Mouse (Mus musculus): Measurements from ENCODE around the gene Amz1. TPM values are rescaled to one million over a fixed set of nuclear protein-coding genes. Genes with fewer than 3 reads are reported as not detected.
A peak's percentile ranks its signal among the peaks of the same experiment; 100 is the strongest.

Amz1 gene
- 1 to 10 TPM; 1.2 to 1.5 TPM for total RNA-seq (2021)
- long read RNA-seq, experiment 1, partial matches to known transcripts, result 1 of 2 reads
- long read RNA-seq, experiment 1, other reads (novel, unspliced or antisense), result 1 of 2 reads
- long read RNA-seq, experiment 2, partial matches to known transcripts, result 1 of 2 reads
- long read RNA-seq, experiment 2, other reads (novel, unspliced or antisense), result 1 of 2 reads

- no peak for DNase-seq (ENCODE audit: low spot score in 2 of 2)
These were observed at the start of gene Amz1 for GRCm38 (mm10) chr5:140723822-140724221. Gene Amz1, plus strand, starts transcription at chr5:140724127.

- no peak for DNase-seq (ENCODE audit: low spot score in 2 of 2)
These were observed 48.8 kb upstream of the Amz1 start for GRCm38 (mm10) chr5:140675079-140675478.

GRCm38 (mm10) chr5:140675640-140676039 is 48.3 kb upstream of the Amz1 start:
- no peak for DNase-seq (ENCODE audit: low spot score in 2 of 2)

GRCm38 (mm10) chr5:140677137-140677536 is 46.8 kb upstream of the Amz1 start:
- DNase-seq (ENCODE audit: low spot score in 2 of 2), result no peak

GRCm38 (mm10) chr5:140680051-140680450 is 43.9 kb upstream of the Amz1 start:
- no peak for DNase-seq (ENCODE audit: low spot score in 2 of 2)

GRCm38 (mm10) chr5:140680950-140681349 is 43.0 kb upstream of the Amz1 start:
- DNase-seq (ENCODE audit: low spot score in 2 of 2), result no peak

- DNase-seq (ENCODE audit: low spot score in 2 of 2), result no peak
These were observed 41.8 kb upstream of the Amz1 start for GRCm38 (mm10) chr5:140682113-140682512.

- DNase-seq (ENCODE audit: low spot score in 2 of 2), result no peak
These were observed 39.4 kb upstream of the Amz1 start for GRCm38 (mm10) chr5:140684343-140685148.

GRCm38 (mm10) chr5:140688434-140688833 is 35.5 kb upstream of the Amz1 start:
- DNase-seq (ENCODE audit: low spot score in 2 of 2), result no peak

GRCm38 (mm10) chr5:140695987-140696386 is 27.9 kb upstream of the Amz1 start:
- no peak for DNase-seq (ENCODE audit: low spot score in 2 of 2)

- no peak for DNase-seq (ENCODE audit: low spot score in 2 of 2)
These were observed 24.2 kb upstream of the Amz1 start for GRCm38 (mm10) chr5:140699776-140700175.

GRCm38 (mm10) chr5:140701661-140702060 is 22.3 kb upstream of the Amz1 start:
- DNase-seq (ENCODE audit: low spot score in 2 of 2), result no peak

GRCm38 (mm10) chr5:140702103-140702513 is 21.8 kb upstream of the Amz1 start, which contains the start of gene Iqce:
Gene Iqce, minus strand, starts transcription at chr5:140702378.
- peak; percentile 91 to 95 for DNase-seq (ENCODE audit: low spot score in 2 of 2)

GRCm38 (mm10) chr5:140702618-140703175 is 21.2 kb upstream of the Amz1 start:
- DNase-seq (ENCODE audit: low spot score in 2 of 2), result no peak

- no peak for DNase-seq (ENCODE audit: low spot score in 2 of 2)
These were observed 20.2 kb upstream of the Amz1 start for GRCm38 (mm10) chr5:140703480-140704377.

- DNase-seq (ENCODE audit: low spot score in 2 of 2), result peak; percentile 99
These were observed 19.3 kb upstream of the Amz1 start, which contains the start of gene Brat1 for GRCm38 (mm10) chr5:140704378-140705251. Gene Brat1, plus strand, starts transcription at chr5:140705011.

GRCm38 (mm10) chr5:140705501-140706171 is 18.3 kb upstream of the Amz1 start:
- no peak for DNase-seq (ENCODE audit: low spot score in 2 of 2)

- DNase-seq (ENCODE audit: low spot score in 2 of 2), result no peak
These were observed 13.6 kb upstream of the Amz1 start for GRCm38 (mm10) chr5:140710315-140710714.

GRCm38 (mm10) chr5:140711040-140711439 is 12.9 kb upstream of the Amz1 start:
- no peak for DNase-seq (ENCODE audit: low spot score in 2 of 2)

GRCm38 (mm10) chr5:140720773-140721172 is 3.2 kb upstream of the Amz1 start:
- DNase-seq (ENCODE audit: low spot score in 2 of 2), result no peak
